Mouse (Mus musculus) olfactory bulb, adult 2 months (tissue): ENCODE data around the gene Sdccag8.

Experiments used
- CTCF ChIP-seq: fragments of 200-500 bp; IDR thresholded peaks from 2 replicates; pipeline ENCODE4 v1.5.1; 2012; ENCODE audit warnings: low read depth, mild to moderate bottlenecking, low read length, moderate library complexity; ENCODE audit not compliant: insufficient read depth
- POLR2A ChIP-seq: fragments of 200-500 bp; IDR thresholded peaks from 2 replicates; pipeline ENCODE4 v1.6.1; 2012; ENCODE audit warnings: mild to moderate bottlenecking, low read depth, low read length, moderate library complexity; ENCODE audit not compliant: insufficient read depth

- TF ChIP-seq CTCF (no peak), POLR2A (no peak)
Measured at GRCm38 (mm10) chr1:176832071-176832470, 17.6 kb downstream of the Sdccag8 start.
